Mouse (Mus musculus) liver, embryonic 11.5 days (tissue): ENCODE results near the gene Zfp459. TPM values are rescaled to one million over a fixed set of nuclear protein-coding genes. Genes with fewer than 3 reads are reported as not detected.

Source experiments
- ATAC-seq: fragments of 200-750 bp; cut with Nextera tagmentation; replicated peaks from 2 replicates; pipeline ENCODE4 v1.8.0; 2017; ENCODE audit warnings: moderate number of reproducible peaks, mild to moderate bottlenecking, moderate TSS enrichment, moderate library complexity; ENCODE audit not compliant: low FRiP score
- DNase-seq: peaks from one replicate; pipeline ENCODE4 v3.0.0-alpha.2; 2017; ENCODE audit warnings: low spot score
- H3K27ac ChIP-seq: fragments of 300-500 bp; sonication (generic); 2 replicates; pipeline ENCODE4 v1.5.1; 2014; ENCODE audit warnings: mild to moderate bottlenecking, low read depth, low read length, control low read depth
- H3K27me3 ChIP-seq: fragments of 300-500 bp; sonication (generic); replicated peaks from 2 replicates; pipeline ENCODE4 v1.6.1; 2014; ENCODE audit warnings: low read length, mixed read lengths; ENCODE audit not compliant: control insufficient read depth, insufficient read depth
- H3K36me3 ChIP-seq: fragments of 300-500 bp; sonication (generic); 2 replicates; pipeline ENCODE4 v1.6.1; 2014; ENCODE audit warnings: mild to moderate bottlenecking, low read length, moderate library complexity, mixed read lengths; ENCODE audit not compliant: control insufficient read depth, insufficient read depth
- H3K4me1 ChIP-seq: fragments of 300-500 bp; sonication (generic); replicated peaks from 2 replicates; pipeline ENCODE4 v1.6.1; 2014; ENCODE audit warnings: low read length, mixed read lengths; ENCODE audit not compliant: control insufficient read depth, insufficient read depth
- H3K4me2 ChIP-seq: fragments of 300-500 bp; sonication (generic); 2 replicates; pipeline ENCODE4 v1.6.1; 2014; ENCODE audit warnings: mild to moderate bottlenecking, control low read depth, moderate library complexity
- H3K4me3 ChIP-seq: fragments of 300-500 bp; sonication (generic); 2 replicates; pipeline ENCODE4 v1.5.1; 2014; ENCODE audit warnings: low read depth, low read length, control low read depth
- H3K9ac ChIP-seq: fragments of 300-500 bp; sonication (generic); 2 replicates; pipeline ENCODE4 v1.6.1; 2014; ENCODE audit warnings: low read depth, low read length, control low read depth
- H3K9me3 ChIP-seq: fragments of 300-500 bp; sonication (generic); 2 replicates; pipeline ENCODE4 v1.6.1; 2016; ENCODE audit warnings: low read length, inconsistent platforms, mixed read lengths; ENCODE audit not compliant: control insufficient read depth
- whole genome bisulfite sequencing: fragments of 180-500 bp; shearing (Covaris S2); extraction: QIAGEN DNeasy Blood & Tissue Kit; methylation state at CpG from one replicate; pipeline ENCODE4 v1.1.7; 2014; 5-methylcytosine and 5-hydroxymethylcytosine counted together
- polyA plus RNA-seq: library from polyadenylated mRNA; unstranded; fragments of >200 nt; fragmentation: Nextera tagmentation; extraction: Ambion mirVana; gene quantifications from 2 replicates; pipeline ENCODE4 v1.2.1, GENCODE M21; 2014

Zfp459 gene
- polyA plus RNA-seq, 1 experiment from 2014 or later = 0.75 TPM

- H3K9me3 ChIP-seq = no peaks in the 10 kb centered on the region
- no peaks in the 10 kb centered on the region for H3K4me1 ChIP-seq
- peak; percentile 84 for ATAC-seq
- H3K4me3 ChIP-seq = peak within 1 kb of the TSS; percentile 55
- no peak within 1 kb of the TSS for H3K27ac ChIP-seq
- WGBS = under 1% methylated on average over 15 of the region's 15 CpGs
- DNase-seq = peak; percentile 80
- H3K9ac ChIP-seq = peak within 1 kb of the TSS; percentile 65
- H3K36me3 ChIP-seq = no peaks in the 10 kb centered on the region
- peak within 1 kb of the TSS; percentile 64 for H3K4me2 ChIP-seq
- no peaks in the 10 kb centered on the region for H3K27me3 ChIP-seq
Measured at GRCm38 (mm10) chr13:67360131-67360744, 61.0 kb downstream of the Zfp459 start, which contains the start of the genes Gm28044 and Zfp953. Gm28044 (minus strand) TSS chr13:67360536. Zfp953 (minus strand) TSS chr13:67360605.

Other genes starting within 250 kb of the Zfp459 start
- gene Rsl1, start 248.2 kb downstream of the Zfp459 start, polyA plus RNA-seq = 2.3 and 2.7 TPM in 2 replicates
- gene Zfp455, start 226.9 kb downstream of the Zfp459 start, polyA plus RNA-seq = 1.2 and 2.0 TPM in 2 replicates
- gene Zfp458, start 143.0 kb downstream of the Zfp459 start, polyA plus RNA-seq = 0.95 and 0.97 TPM in 2 replicates
- gene Zfp457, start 114.9 kb downstream of the Zfp459 start, polyA plus RNA-seq = 0.40 TPM in 1 of 2 replicates, not detected in the other
- gene Zfp595, start 88.8 kb downstream of the Zfp459 start, polyA plus RNA-seq = 2.0 and 2.3 TPM in 2 replicates
- gene Gm28044, start 60.9 kb downstream of the Zfp459 start, polyA plus RNA-seq = 0.41 and 0.58 TPM in 2 replicates
- 1.5 and 1.9 TPM in 2 replicates for gene Zfp953, start 60.8 kb downstream of the Zfp459 start, polyA plus RNA-seq
- 0.62 TPM in 1 of 2 replicates, not detected in the other for gene Gm28041, start 45.7 kb downstream of the Zfp459 start, polyA plus RNA-seq
- gene Zfp456, start 45.6 kb downstream of the Zfp459 start, polyA plus RNA-seq = 1.4 and 1.5 TPM in 2 replicates
- 3.0 and 4.4 TPM in 2 replicates for gene Zfp429, start 21.6 kb downstream of the Zfp459 start, polyA plus RNA-seq
- gene Zfp874a, start 30.2 kb upstream of the Zfp459 start, polyA plus RNA-seq = 5.8 and 6.9 TPM in 2 replicates
- gene Zfp874b, start 62.8 kb upstream of the Zfp459 start, polyA plus RNA-seq = 2.6 and 2.8 TPM in 2 replicates
- 8.0 and 9.2 TPM in 2 replicates for gene Zfp58, start 79.1 kb upstream of the Zfp459 start, polyA plus RNA-seq
- gene Gm26965, start 104.7 kb upstream of the Zfp459 start, polyA plus RNA-seq = not detected in 2 replicates
- gene Zfp87, start 104.8 kb upstream of the Zfp459 start, polyA plus RNA-seq = 13.9 and 15.7 TPM in 2 replicates
- gene Zfp748, start 132.4 kb upstream of the Zfp459 start, polyA plus RNA-seq = 9.8 and 12.1 TPM in 2 replicates
- 3.0 and 3.5 TPM in 2 replicates for gene Zfp729b, start 188.3 kb upstream of the Zfp459 start, polyA plus RNA-seq
- not detected in 2 replicates for gene Gm49345, start 216.4 kb upstream of the Zfp459 start, polyA plus RNA-seq
- gene Zfp729a, start 216.4 kb upstream of the Zfp459 start, polyA plus RNA-seq = 1.8 and 2.3 TPM in 2 replicates